Mouse (Mus musculus): ENCODE measurements around the gene Blnk. TPM values are rescaled to one million over a fixed set of nuclear protein-coding genes. Genes with fewer than 3 reads are reported as not detected.

Blnk gene
- 0.90 TPM for polyA plus RNA-seq (2014; fragmentation: Illumina TruSeq; extraction: RNeasy Lipid Tissue Mini Kit (QIAGEN cat#74804); ENCODE audit: low read depth, low replicate concordance)

GRCm38 (mm10) chr19:40994057-40994585, at the start of gene Blnk:
Gene Blnk (minus strand): TSS chr19:40994535.

GRCm38 (mm10) chr19:41029219-41029618, 34.9 kb upstream of the Blnk start, which contains the start of gene Dntt:
Gene Dntt (plus strand): TSS chr19:41029275.

GRCm38 (mm10) chr19:40894519-40895392, 99.6 kb downstream of the Blnk start, which contains the start of gene Zfp518a:
Gene Zfp518a (plus strand): TSS chr19:40894705.

Other genes starting within 250 kb of the Blnk start
- 0.53 TPM for gene Cc2d2b, start 245.8 kb downstream of the Blnk start, polyA plus RNA-seq (2014; fragmentation: Illumina TruSeq; extraction: RNeasy Lipid Tissue Mini Kit (QIAGEN cat#74804); ENCODE audit: low read depth, low replicate concordance)
- gene Ccnj, start 163.3 kb downstream of the Blnk start, polyA plus RNA-seq (2014; fragmentation: Illumina TruSeq; extraction: RNeasy Lipid Tissue Mini Kit (QIAGEN cat#74804); ENCODE audit: low read depth, low replicate concordance), result 3.1 TPM
- 10.7 TPM for gene Zfp518a, start 99.8 kb downstream of the Blnk start, polyA plus RNA-seq (2014; fragmentation: Illumina TruSeq; extraction: RNeasy Lipid Tissue Mini Kit (QIAGEN cat#74804); ENCODE audit: low read depth, low replicate concordance)
- gene Dntt, start 34.7 kb upstream of the Blnk start, polyA plus RNA-seq (2014; fragmentation: Illumina TruSeq; extraction: RNeasy Lipid Tissue Mini Kit (QIAGEN cat#74804); ENCODE audit: low read depth, low replicate concordance), result 2.5 TPM
- gene Opalin, start 82.6 kb upstream of the Blnk start, polyA plus RNA-seq (2014; fragmentation: Illumina TruSeq; extraction: RNeasy Lipid Tissue Mini Kit (QIAGEN cat#74804); ENCODE audit: low read depth, low replicate concordance), result not detected
- gene Tll2, start 212.3 kb upstream of the Blnk start, polyA plus RNA-seq (2014; fragmentation: Illumina TruSeq; extraction: RNeasy Lipid Tissue Mini Kit (QIAGEN cat#74804); ENCODE audit: low read depth, low replicate concordance), result not detected

Data from liver, adult 10 weeks (tissue).